Mouse (Mus musculus) olfactory bulb, adult 2 months (tissue): ENCODE results near the gene Tnk2.
A peak's percentile ranks its signal among the peaks of the same experiment; 100 is the strongest.

Source experiments
- CTCF ChIP-seq: fragments of 200-500 bp; IDR thresholded peaks from 2 replicates; pipeline ENCODE4 v1.5.1; 2012; ENCODE audit warnings: low read depth, mild to moderate bottlenecking, low read length, moderate library complexity; ENCODE audit not compliant: insufficient read depth
- POLR2A ChIP-seq: fragments of 200-500 bp; IDR thresholded peaks from 2 replicates; pipeline ENCODE4 v1.6.1; 2012; ENCODE audit warnings: mild to moderate bottlenecking, low read depth, low read length, moderate library complexity; ENCODE audit not compliant: insufficient read depth

DNA sequence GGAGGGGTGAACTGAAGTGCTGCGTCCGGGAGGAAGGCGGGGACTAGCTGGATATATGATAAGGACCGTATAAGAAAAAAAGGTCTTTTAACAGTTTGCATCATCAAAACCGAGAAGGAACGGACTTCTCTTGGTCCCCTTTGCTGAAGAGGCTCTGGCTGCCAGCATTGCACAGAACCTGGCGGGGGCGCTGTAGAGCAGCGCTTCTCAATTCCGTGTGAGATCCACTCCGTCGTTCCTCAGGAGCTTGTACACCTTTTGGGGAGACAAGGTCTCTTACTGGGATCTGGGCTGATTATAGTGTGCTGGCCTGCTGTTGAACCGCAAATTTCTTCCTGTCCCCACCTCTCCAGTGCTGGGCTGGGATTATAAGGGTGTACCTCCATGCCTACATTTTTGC lies 71.7 kb downstream of the Tnk2 start:
- TF ChIP-seq CTCF (peak; percentile 36; the same call in 1 of the 2 replicates), POLR2A (no peak)
